Mouse (Mus musculus) liver, adult 2 months (tissue): Measurements from ENCODE around the gene Arl5b.

Experiments used
- CTCF ChIP-seq: fragments of 200-500 bp; IDR thresholded peaks from 2 replicates; pipeline ENCODE4 v1.5.1; 2011; ENCODE audit warnings: low read depth, low read length, control low read depth
- POLR2A ChIP-seq: fragments of 200-500 bp; IDR thresholded peaks from 2 replicates; pipeline ENCODE4 v1.6.1; 2011; ENCODE audit warnings: low read length, control low read depth; ENCODE audit not compliant: insufficient read depth; ENCODE audit errors: extremely low read depth

- TF ChIP-seq POLR2A (no peak), CTCF (no peak)
These were observed 21.4 kb upstream of the Arl5b start for GRCm38 (mm10) chr2:15027816-15028215.
